8 mouse cellular contexts compared by ENCODE assay signal in genomic region chr2:155436445-155436844, GRCm38 (mm10). TPM values are rescaled to one million over a fixed set of nuclear protein-coding genes. Genes with fewer than 3 reads are reported as not detected.
DNase-seq lines count a peak whose midpoint lies in the region; ATAC-seq and TF ChIP-seq lines count a peak whose summit lies in the region.

No protein-coding gene starts in this region.

- 0 out of 2 replicates have a peak, but pooled peaks have one; percentile 26 for ATAC-seq in neutrophil, adult 5-6 weeks (ENCODE audit: extremely low read depth, insufficient number of reproducible peaks, low FRiP score, poor library complexity, severe bottlenecking)
- ATAC-seq in heart, embryonic 11.5 days (replicated peaks; ENCODE audit: insufficient number of reproducible peaks, low FRiP score, low TSS enrichment): no peak

- peak; percentile 58 for TF ChIP-seq CTCF in left cerebral cortex, adult 2 months (IDR thresholded peaks at IDR 0.05)

- H3K36me3 ChIP-seq in heart, embryonic 11.5 days (ENCODE audit: control insufficient read depth, insufficient read depth, low read length): peaks cover 29% of the 10 kb centered on the region

- peak; percentile 32 to 34 for DNase-seq in cerebellum, postnatal 10 days
- DNase-seq in cerebellum, postnatal 36 days: no peak
- DNase-seq in left cerebral cortex, adult 2 months (ENCODE audit: extremely low spot score in 1 of 2, low spot score in 2 of 2): no peak
- no peak for DNase-seq in left cerebral cortex, postnatal 25 days (ENCODE audit: low spot score in 2 of 2)
- peak; percentile 37 for DNase-seq in ZHBTc4 (ENCODE audit: low read depth, low spot score)
- DNase-seq in right cerebral cortex, postnatal 4 days: no peak

- H3K27ac ChIP-seq in left cerebral cortex, adult 2 months: no peak overlapping the region
- no peak overlapping the region for H3K27ac ChIP-seq in heart, embryonic 11.5 days (ENCODE audit: low read depth, low read length)

- no peak overlapping the region for H3K9ac ChIP-seq in heart, embryonic 11.5 days (ENCODE audit: low read depth, low read length)

- H3K27me3 ChIP-seq in heart, embryonic 11.5 days (ENCODE audit: control insufficient read depth, insufficient read depth, low read length): no peaks in the 10 kb centered on the region

- no peak overlapping the region for H3K4me3 ChIP-seq in left cerebral cortex, adult 2 months
- no peak overlapping the region for H3K4me3 ChIP-seq in heart, embryonic 11.5 days (ENCODE audit: low read depth, low read length)

- no peak overlapping the region for H3K4me2 ChIP-seq in heart, embryonic 11.5 days

- no peaks in the 10 kb centered on the region for H3K4me1 ChIP-seq in heart, embryonic 11.5 days (ENCODE audit: control insufficient read depth, insufficient read depth, low read length)

- no peaks in the 10 kb centered on the region for H3K9me3 ChIP-seq in heart, embryonic 11.5 days (replicated peaks; ENCODE audit: control insufficient read depth, low read length)

- intact Hi-C loops in left cerebral cortex, adult 2 months (cut with DNase I): no loop called here
- intact Hi-C loops in left cerebral cortex, postnatal 25 days (cut with DNase I): no loop called here

RNA-seq across cellular contexts. Expression of gene Ncoa6, which starts 37.2 kb away (rescaled TPM):
- 10 to 100 TPM; 63.2 to 68.7 TPM for total RNA-seq in left cerebral cortex, adult 2 months (2021)
- 10 to 100 TPM; 65.1 to 65.8 TPM for total RNA-seq in left cerebral cortex, postnatal 25 days (2021)
- total RNA-seq in neutrophil, adult 5-6 weeks (2017): 28.5 and 33.2 TPM in 2 replicates
- polyA plus RNA-seq in heart, embryonic 11.5 days (2014; fragmentation: Nextera tagmentation; extraction: Ambion mirVana): 18.5 and 24.5 TPM in 2 replicates

RNA-seq across cellular contexts. Expression of gene Trp53inp2, which starts 55.6 kb away (rescaled TPM):
- total RNA-seq in left cerebral cortex, adult 2 months (2021): 100 to 1,000 TPM; 135 to 147 TPM
- 100 to 1,000 TPM; 175 to 194 TPM for total RNA-seq in left cerebral cortex, postnatal 25 days (2021)
- total RNA-seq in neutrophil, adult 5-6 weeks (2017): 33.0 and 36.5 TPM in 2 replicates
- polyA plus RNA-seq in heart, embryonic 11.5 days (2014; fragmentation: Nextera tagmentation; extraction: Ambion mirVana): 69.9 and 96.9 TPM in 2 replicates

Comparison
In these comparisons a context has a peak if more than half of its experiments do, and no peak if none do; other contexts are left out.
1. DNase-seq: peak in cerebellum, postnatal 10 days (2 of 2) and ZHBTc4 (single experiment); none in cerebellum, postnatal 36 days (0 of 2), left cerebral cortex, adult 2 months (0 of 2), left cerebral cortex, postnatal 25 days (0 of 2) and right cerebral cortex, postnatal 4 days (single experiment).